Mouse (Mus musculus): ENCODE data around the gene Skap1. TPM values are rescaled to one million over a fixed set of nuclear protein-coding genes. Genes with fewer than 3 reads are reported as not detected.

Skap1 gene
- polyA plus RNA-seq (2014; fragmentation: Nextera tagmentation; extraction: Ambion mirVana): 2.4 and 2.8 TPM in 2 replicates

DNA sequence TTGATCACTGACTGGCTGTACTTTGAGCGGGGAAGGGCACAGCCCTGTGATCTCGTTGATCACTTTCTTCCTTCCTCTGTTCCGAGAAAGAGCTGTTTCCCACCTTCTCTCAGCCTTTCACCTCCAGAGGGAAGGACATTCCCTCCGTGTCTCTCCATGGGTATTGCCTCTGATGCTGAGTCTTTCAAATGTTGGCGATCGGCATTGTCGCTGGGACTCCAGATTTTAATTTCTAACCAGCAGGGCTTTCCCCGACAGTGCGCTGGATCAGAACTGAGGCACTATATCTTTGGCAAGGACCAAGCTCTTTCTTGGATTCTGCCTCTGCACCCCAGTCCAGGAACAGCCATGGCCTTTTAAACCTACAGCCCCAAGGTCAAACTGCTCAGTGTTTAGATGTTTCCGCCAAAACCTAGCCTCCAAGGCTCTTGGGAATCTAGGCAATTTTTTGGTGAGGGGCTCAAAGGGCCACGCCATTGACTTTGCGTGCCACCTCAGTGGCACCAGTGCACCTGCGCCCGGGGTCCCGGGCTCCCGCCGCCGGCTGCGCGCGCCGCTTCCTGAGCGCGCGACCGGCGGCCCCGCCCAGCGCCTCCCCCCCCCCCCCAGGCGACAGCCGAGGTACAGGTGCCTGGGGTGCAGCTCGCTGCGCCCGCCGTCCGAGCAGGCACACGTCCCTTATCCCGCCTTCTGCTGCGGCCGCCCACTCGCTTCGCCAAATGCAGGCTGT, at the start of gene Skap1:
Gene Skap1, plus strand, starts transcription at position 608 of the 730 bp plus-strand sequence.
- H3K4me3 ChIP-seq (ENCODE audit: low read depth, low read length): peak within 1 kb of the TSS; percentile 31
- peak within 1 kb of the TSS; percentile 67 for H3K4me2 ChIP-seq (ENCODE audit: low read length)
- H3K9ac ChIP-seq (ENCODE audit: low read length): peak within 1 kb of the TSS; percentile 40
- no peaks in the 10 kb centered on the region for H3K36me3 ChIP-seq (ENCODE audit: control insufficient read depth, insufficient read depth, low read length)
- peaks cover 33% of the 10 kb centered on the region for H3K4me1 ChIP-seq (ENCODE audit: control insufficient read depth, insufficient read depth, low read length)
- ATAC-seq (no peak), DNase-seq (ENCODE audit: low spot score) (no peak)
- H3K27ac ChIP-seq (ENCODE audit: low read depth, low read length): no peak within 1 kb of the TSS
- H3K27me3 ChIP-seq (replicated peaks; ENCODE audit: control insufficient read depth, insufficient read depth, low read length): peaks cover 2% of the 10 kb centered on the region; the same call in 1 of the 2 replicates
- H3K9me3 ChIP-seq (replicated peaks; ENCODE audit: control insufficient read depth, low read length): no peaks in the 10 kb centered on the region
- 7% methylated on average over 31 of the region's 42 CpGs for WGBS

DNA sequence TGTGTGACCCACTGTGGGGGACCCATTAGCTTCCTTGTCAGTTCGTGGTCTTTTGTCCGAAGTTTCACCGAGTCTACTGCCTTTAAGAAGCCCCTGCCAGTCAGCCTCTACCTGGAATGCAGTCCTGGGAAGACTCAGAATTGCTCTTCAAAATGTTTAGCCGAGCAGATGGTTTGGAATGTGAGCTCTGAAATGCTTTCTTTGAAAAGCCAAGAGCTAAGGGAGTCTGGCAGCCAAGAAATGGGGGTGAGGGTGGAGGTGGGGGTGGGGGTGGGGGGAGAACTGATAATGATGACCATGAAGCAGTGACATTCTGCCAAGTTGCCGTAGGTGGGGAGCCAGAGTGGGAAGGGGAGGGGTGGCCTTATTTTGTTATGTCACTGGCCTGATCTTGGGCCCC, 43.3 kb upstream of the Skap1 start:
- 39% methylated on average over 5 of the region's 5 CpGs for WGBS
- DNase-seq (ENCODE audit: low spot score): no peak

DNA sequence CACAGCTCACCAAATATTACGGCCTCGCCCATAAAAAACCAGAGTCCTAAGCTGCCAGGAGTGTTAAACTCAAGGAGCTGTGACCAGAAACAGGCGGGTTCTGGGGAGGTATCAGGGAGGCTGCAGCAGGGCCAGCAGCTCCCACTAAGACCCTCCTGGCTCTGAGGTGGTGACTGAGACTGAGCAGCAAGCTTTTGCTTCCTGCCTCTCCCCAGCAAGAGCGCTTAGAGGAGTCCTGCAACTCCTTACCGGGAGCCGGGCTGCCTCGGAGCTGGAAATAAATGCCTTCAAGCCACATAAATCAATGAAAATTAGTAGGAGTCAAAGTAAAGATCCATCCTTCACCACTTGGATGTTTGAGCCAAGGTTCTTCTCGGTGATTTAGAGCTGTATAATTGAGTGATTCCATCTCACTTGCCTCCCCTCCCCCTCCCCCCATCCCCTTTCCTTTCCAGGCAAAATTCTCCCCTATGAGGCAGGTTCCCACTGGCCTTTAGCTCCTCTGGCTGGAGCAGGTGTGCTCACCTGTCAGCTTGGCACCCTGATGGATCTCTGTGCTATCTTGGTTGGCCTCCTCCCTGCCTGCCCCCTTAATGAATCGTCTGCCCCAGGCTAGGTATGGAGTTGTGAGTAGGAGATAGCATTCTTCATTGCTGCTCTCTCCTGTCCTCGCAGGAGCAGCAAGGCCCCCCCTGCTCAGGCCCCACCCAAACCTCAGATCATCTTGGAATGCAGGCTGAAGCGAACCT, 42.7 kb upstream of the Skap1 start:
- no peaks in the 10 kb centered on the region for H3K4me1 ChIP-seq (ENCODE audit: control insufficient read depth, insufficient read depth, low read length)
- no peak overlapping the region for H3K4me3 ChIP-seq (ENCODE audit: low read depth, low read length)
- no peak overlapping the region for H3K4me2 ChIP-seq (ENCODE audit: low read length)
- no peaks in the 10 kb centered on the region for H3K27me3 ChIP-seq (replicated peaks; ENCODE audit: control insufficient read depth, insufficient read depth, low read length)
- DNase-seq (ENCODE audit: low spot score) (no peak), ATAC-seq (no peak)
- 81% methylated on average over 11 of the region's 11 CpGs for WGBS
- no peaks in the 10 kb centered on the region for H3K36me3 ChIP-seq (ENCODE audit: control insufficient read depth, insufficient read depth, low read length)
- H3K9ac ChIP-seq (ENCODE audit: low read length): no peak overlapping the region
- no peak overlapping the region for H3K27ac ChIP-seq (ENCODE audit: low read depth, low read length)
- H3K9me3 ChIP-seq (replicated peaks; ENCODE audit: control insufficient read depth, low read length): no peaks in the 10 kb centered on the region

More for the DNA sequence above, 43.3 kb upstream of the Skap1 start:
- no peak overlapping the region for H3K4me2 ChIP-seq (ENCODE audit: low read length)
- no peak overlapping the region for H3K9ac ChIP-seq (ENCODE audit: low read length)
- no peaks in the 10 kb centered on the region for H3K36me3 ChIP-seq (ENCODE audit: control insufficient read depth, insufficient read depth, low read length)
- no peaks in the 10 kb centered on the region for H3K9me3 ChIP-seq (replicated peaks; ENCODE audit: control insufficient read depth, low read length)
- no peaks in the 10 kb centered on the region for H3K4me1 ChIP-seq (ENCODE audit: control insufficient read depth, insufficient read depth, low read length)
- no peak for ATAC-seq
- no peak overlapping the region for H3K27ac ChIP-seq (ENCODE audit: low read depth, low read length)
- H3K27me3 ChIP-seq (replicated peaks; ENCODE audit: control insufficient read depth, insufficient read depth, low read length): no peaks in the 10 kb centered on the region
- H3K4me3 ChIP-seq (ENCODE audit: low read depth, low read length): no peak overlapping the region

DNA sequence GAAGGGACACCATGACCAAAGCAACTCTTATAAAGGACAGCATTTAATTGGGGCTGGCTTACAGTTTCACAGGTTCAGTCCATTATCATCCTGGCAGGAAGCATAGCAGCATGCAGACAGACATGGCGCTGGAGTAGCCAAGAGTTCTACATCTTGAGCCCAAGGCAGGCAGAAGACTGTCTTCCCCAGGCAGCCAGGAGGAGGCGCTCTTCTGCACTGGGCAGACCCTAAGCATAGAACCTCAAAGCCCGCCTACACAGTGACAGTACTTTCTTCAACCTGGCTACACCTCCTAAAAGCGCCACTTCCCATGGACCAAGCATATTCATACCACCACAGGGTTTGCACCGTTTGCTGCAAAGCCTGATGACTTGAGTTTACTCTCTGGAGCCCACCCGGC, 39.2 kb upstream of the Skap1 start:
- no peak for ATAC-seq
- Histone ChIP-seq H3K27me3 (replicated peaks; ENCODE audit: control insufficient read depth, insufficient read depth, low read length) (no peaks in the 10 kb centered on the region), H3K9me3 (replicated peaks; ENCODE audit: control insufficient read depth, low read length) (no peaks in the 10 kb centered on the region), H3K4me3 (ENCODE audit: low read depth, low read length) (no peak overlapping the region), H3K4me2 (ENCODE audit: low read length) (no peak overlapping the region), H3K4me1 (ENCODE audit: control insufficient read depth, insufficient read depth, low read length) (no peaks in the 10 kb centered on the region), H3K27ac (ENCODE audit: low read depth, low read length) (no peak overlapping the region), H3K9ac (ENCODE audit: low read length) (no peak overlapping the region), H3K36me3 (ENCODE audit: control insufficient read depth, insufficient read depth, low read length) (no peaks in the 10 kb centered on the region)
- no peak for DNase-seq (ENCODE audit: low spot score)
- 89% methylated on average over 6 of the region's 6 CpGs for WGBS

DNA sequence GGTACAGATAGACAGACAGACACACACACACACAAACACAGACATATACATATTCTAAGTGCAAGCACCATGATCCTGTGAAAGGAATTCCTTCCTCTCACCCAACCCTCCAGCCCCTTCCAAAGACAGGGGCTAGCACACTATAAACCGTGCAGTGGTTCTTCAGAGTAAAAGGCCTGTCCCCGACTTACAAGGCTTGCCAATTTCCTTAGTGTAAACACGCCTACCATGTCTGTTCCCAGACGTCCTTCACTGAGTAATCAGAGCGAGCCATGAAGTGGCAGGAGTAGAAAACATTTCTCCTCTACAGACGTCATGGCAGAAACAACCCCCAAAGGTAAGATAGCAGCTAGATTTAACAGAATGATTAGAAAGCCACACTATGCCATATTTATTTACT, 38.2 kb upstream of the Skap1 start:
- 78% methylated on average over 6 of the region's 6 CpGs for WGBS
- Histone ChIP-seq H3K27ac (ENCODE audit: low read depth, low read length) (no peak overlapping the region), H3K4me1 (ENCODE audit: control insufficient read depth, insufficient read depth, low read length) (no peaks in the 10 kb centered on the region), H3K9ac (ENCODE audit: low read length) (no peak overlapping the region), H3K9me3 (replicated peaks; ENCODE audit: control insufficient read depth, low read length) (no peaks in the 10 kb centered on the region), H3K4me2 (ENCODE audit: low read length) (no peak overlapping the region), H3K4me3 (ENCODE audit: low read depth, low read length) (no peak overlapping the region), H3K27me3 (replicated peaks; ENCODE audit: control insufficient read depth, insufficient read depth, low read length) (no peaks in the 10 kb centered on the region), H3K36me3 (ENCODE audit: control insufficient read depth, insufficient read depth, low read length) (no peaks in the 10 kb centered on the region)
- DNase-seq (ENCODE audit: low spot score): no peak
- ATAC-seq: no peak

DNA sequence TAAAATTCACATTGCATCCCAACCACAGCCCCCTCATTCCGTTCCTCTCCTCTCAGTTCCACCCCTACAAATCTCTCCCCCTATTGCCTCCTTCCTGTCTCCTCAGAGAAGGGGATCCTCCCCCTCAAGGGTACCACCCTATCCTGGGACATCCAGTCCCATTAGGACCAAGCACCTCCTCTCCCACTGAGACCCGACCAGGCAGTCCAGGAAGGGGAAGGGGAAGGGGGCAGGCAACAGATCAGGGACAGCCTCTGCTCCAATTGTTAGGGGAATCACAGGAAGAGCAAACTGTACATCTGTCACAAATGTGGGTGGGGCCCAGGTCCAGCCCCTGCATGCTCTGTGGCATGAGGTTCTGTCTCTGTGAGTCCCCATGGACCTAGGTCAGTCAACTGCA, 37.6 kb upstream of the Skap1 start:
- no peak overlapping the region for H3K9ac ChIP-seq (ENCODE audit: low read length)
- no peaks in the 10 kb centered on the region for H3K27me3 ChIP-seq (replicated peaks; ENCODE audit: control insufficient read depth, insufficient read depth, low read length)
- no peak overlapping the region for H3K27ac ChIP-seq (ENCODE audit: low read depth, low read length)
- no peak overlapping the region for H3K4me3 ChIP-seq (ENCODE audit: low read depth, low read length)
- H3K4me2 ChIP-seq (ENCODE audit: low read length): no peak overlapping the region
- ATAC-seq: no peak
- H3K4me1 ChIP-seq (ENCODE audit: control insufficient read depth, insufficient read depth, low read length): no peaks in the 10 kb centered on the region
- DNase-seq (ENCODE audit: low spot score): no peak
- no peaks in the 10 kb centered on the region for H3K9me3 ChIP-seq (replicated peaks; ENCODE audit: control insufficient read depth, low read length)
- 60% methylated on average over 2 of the region's 2 CpGs for WGBS
- no peaks in the 10 kb centered on the region for H3K36me3 ChIP-seq (ENCODE audit: control insufficient read depth, insufficient read depth, low read length)

DNA sequence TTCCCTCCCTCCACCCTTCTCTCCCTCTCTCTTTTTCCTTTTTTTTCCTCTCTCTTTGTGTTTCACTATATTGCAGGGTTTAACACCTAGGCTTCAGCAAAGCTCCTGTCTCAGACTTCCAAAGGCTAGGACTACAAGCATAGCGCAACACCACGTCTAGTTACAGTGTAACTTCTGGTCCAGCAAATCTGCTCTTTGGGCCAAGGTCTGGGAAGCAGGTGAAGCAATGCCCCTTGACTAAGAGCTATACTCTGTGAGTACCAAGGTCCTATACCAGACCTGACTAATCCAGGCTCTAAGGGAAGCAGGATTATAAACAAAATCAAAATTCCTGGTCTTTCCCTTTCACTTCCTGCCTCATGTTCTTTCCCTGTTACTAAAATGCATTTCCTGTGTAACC, 35.3 kb upstream of the Skap1 start:
- H3K4me3 ChIP-seq (ENCODE audit: low read depth, low read length): no peak overlapping the region

DNA sequence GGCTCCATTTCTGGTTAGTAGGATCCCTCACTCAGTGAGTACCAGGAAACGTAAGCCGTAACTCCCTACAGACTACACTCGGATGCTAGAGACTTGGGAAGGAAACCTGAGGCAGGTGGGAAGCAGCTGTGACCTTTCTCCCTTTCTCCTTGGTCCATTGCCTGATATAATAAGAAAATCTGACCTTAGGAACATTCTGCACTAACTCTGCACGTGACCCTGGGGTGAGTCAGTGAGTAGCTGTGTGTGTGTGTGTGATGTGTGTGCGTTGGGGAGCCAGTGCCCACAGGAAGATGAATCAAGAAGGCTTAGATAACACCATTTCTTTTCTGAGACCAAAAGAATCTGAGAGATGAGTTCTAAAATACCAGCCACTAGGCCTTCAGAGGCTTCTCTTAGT, 34.5 kb upstream of the Skap1 start:
- Histone ChIP-seq H3K27ac (ENCODE audit: low read depth, low read length) (no peak overlapping the region), H3K36me3 (ENCODE audit: control insufficient read depth, insufficient read depth, low read length) (no peaks in the 10 kb centered on the region), H3K9me3 (replicated peaks; ENCODE audit: control insufficient read depth, low read length) (no peaks in the 10 kb centered on the region), H3K27me3 (replicated peaks; ENCODE audit: control insufficient read depth, insufficient read depth, low read length) (no peaks in the 10 kb centered on the region), H3K4me1 (ENCODE audit: control insufficient read depth, insufficient read depth, low read length) (no peaks in the 10 kb centered on the region), H3K4me2 (ENCODE audit: low read length) (no peak overlapping the region), H3K4me3 (ENCODE audit: low read depth, low read length) (no peak overlapping the region), H3K9ac (ENCODE audit: low read length) (no peak overlapping the region)
- no peak for ATAC-seq
- WGBS: 74% methylated on average over 5 of the region's 5 CpGs
- DNase-seq (ENCODE audit: low spot score): no peak

More for the DNA sequence above, 35.3 kb upstream of the Skap1 start:
- H3K36me3 ChIP-seq (ENCODE audit: control insufficient read depth, insufficient read depth, low read length): no peaks in the 10 kb centered on the region
- no peak overlapping the region for H3K27ac ChIP-seq (ENCODE audit: low read depth, low read length)
- H3K4me1 ChIP-seq (ENCODE audit: control insufficient read depth, insufficient read depth, low read length): no peaks in the 10 kb centered on the region
- no peak for ATAC-seq
- no peak overlapping the region for H3K9ac ChIP-seq (ENCODE audit: low read length)
- no peaks in the 10 kb centered on the region for H3K9me3 ChIP-seq (replicated peaks; ENCODE audit: control insufficient read depth, low read length)
- no peak overlapping the region for H3K4me2 ChIP-seq (ENCODE audit: low read length)
- H3K27me3 ChIP-seq (replicated peaks; ENCODE audit: control insufficient read depth, insufficient read depth, low read length): no peaks in the 10 kb centered on the region
- WGBS: 87% methylated on average over 2 of the region's 2 CpGs
- DNase-seq (ENCODE audit: low spot score): no peak

DNA sequence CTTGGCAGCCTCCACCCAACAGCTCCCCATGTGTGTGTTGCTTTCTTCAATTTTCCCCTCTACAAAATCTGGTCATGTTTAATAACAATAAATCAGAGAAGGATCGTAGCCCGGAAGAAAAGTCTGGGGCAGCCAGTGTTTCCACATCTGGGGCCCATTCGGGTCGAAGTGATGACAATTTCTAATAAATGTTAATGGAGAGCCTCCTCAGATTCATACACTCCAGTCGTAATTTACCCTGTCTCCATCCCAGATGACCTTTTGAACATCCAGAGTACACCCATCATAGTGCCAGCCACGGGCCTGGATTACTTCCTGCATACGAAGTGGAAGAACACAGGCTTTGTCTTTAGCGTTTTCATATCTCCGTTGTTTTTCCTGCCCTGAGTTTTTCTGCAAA, 32.5 kb upstream of the Skap1 start:
- Histone ChIP-seq H3K4me1 (ENCODE audit: control insufficient read depth, insufficient read depth, low read length) (no peaks in the 10 kb centered on the region), H3K4me2 (ENCODE audit: low read length) (no peak overlapping the region), H3K27ac (ENCODE audit: low read depth, low read length) (no peak overlapping the region), H3K27me3 (replicated peaks; ENCODE audit: control insufficient read depth, insufficient read depth, low read length) (no peaks in the 10 kb centered on the region), H3K9me3 (replicated peaks; ENCODE audit: control insufficient read depth, low read length) (no peaks in the 10 kb centered on the region), H3K4me3 (ENCODE audit: low read depth, low read length) (no peak overlapping the region), H3K9ac (ENCODE audit: low read length) (no peak overlapping the region), H3K36me3 (ENCODE audit: control insufficient read depth, insufficient read depth, low read length) (no peaks in the 10 kb centered on the region)
- no peak for DNase-seq (ENCODE audit: low spot score)
- ATAC-seq: no peak
- 84% methylated on average over 9 of the region's 9 CpGs for WGBS
